Comparison of ENCODE assay signal across 16 mouse cellular contexts in the genomic region with DNA sequence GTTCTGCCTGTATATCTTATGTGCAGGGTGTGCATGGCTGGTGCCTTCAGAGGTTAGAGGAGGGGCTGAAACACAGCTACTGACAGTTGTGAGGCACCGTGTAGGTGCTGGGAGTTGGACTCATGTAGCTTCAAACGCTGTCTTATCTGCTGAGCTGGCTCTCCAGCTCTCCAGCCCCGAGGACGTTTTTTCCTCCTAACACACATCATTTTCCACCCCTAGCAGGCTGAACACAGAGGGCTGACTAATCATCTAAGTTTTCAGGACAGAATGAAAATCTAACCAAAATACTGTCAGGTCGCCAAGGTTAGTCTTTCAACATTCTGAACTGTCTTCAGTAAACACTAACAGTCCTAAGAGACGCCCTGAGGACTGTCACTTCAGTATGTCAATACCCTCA. TPM values are rescaled to one million over a fixed set of nuclear protein-coding genes. Genes with fewer than 3 reads are reported as not detected.
DNase-seq lines count a peak whose midpoint lies in the region; ATAC-seq and TF ChIP-seq lines count a peak whose summit lies in the region.
"Had no signal": no experiment of that assay in that cellular context is flagged by ENCODE, and none has a peak within 500 bp of the region (broad histone marks: within the 10 kb centered on the region; RNA-seq: fewer than 3 reads in every experiment).

No protein-coding gene starts in this region.

- peaks cover 32% of the 10 kb centered on the region for H3K36me3 ChIP-seq in embryonic facial prominence, embryonic 13.5 days
- peaks cover 40% of the 10 kb centered on the region for H3K36me3 ChIP-seq in embryonic facial prominence, embryonic 10.5 days (replicated peaks)
- peaks cover 14% of the 10 kb centered on the region for H3K36me3 ChIP-seq in kidney, postnatal 0 days (ENCODE audit: insufficient read depth, low read length)
- H3K36me3 ChIP-seq in kidney, embryonic 15.5 days, result peaks cover 29% of the 10 kb centered on the region

- H3K4me3 ChIP-seq in embryonic facial prominence, embryonic 13.5 days, result no peak overlapping the region
- H3K4me3 ChIP-seq in embryonic facial prominence, embryonic 10.5 days, result no peak overlapping the region
- no peak overlapping the region for H3K4me3 ChIP-seq in kidney, postnatal 0 days (replicated peaks; ENCODE audit: low read depth, low read length)
- no peak overlapping the region for H3K4me3 ChIP-seq in kidney, embryonic 15.5 days (replicated peaks)
- H3K4me3 ChIP-seq in cerebellum, adult 2 months (replicated peaks; ENCODE audit: insufficient read depth, low read depth, low read length), result no peak overlapping the region
- H3K4me3 ChIP-seq: intestine, embryonic 15.5 days; left cerebral cortex, adult 2 months; limb, embryonic 15.5 days; midbrain, embryonic 10.5 days; myocyte had no signal

- no peak for TF ChIP-seq POLR2A in cerebellum, adult 2 months (IDR thresholded peaks at IDR 0.05; ENCODE audit: borderline replicate concordance, insufficient read depth, low read length)

- no peak for ATAC-seq in embryonic facial prominence, embryonic 13.5 days (ENCODE audit: insufficient number of reproducible peaks, insufficient read depth, low FRiP score, low TSS enrichment, low read depth)
- no peak for ATAC-seq in kidney, postnatal 0 days (replicated peaks; ENCODE audit: low FRiP score, low read depth)
- no peak for ATAC-seq in kidney, embryonic 15.5 days (replicated peaks; ENCODE audit: low FRiP score)
- peak; percentile 52; the same call in 1 of the 2 replicates for ATAC-seq in common myeloid progenitor, adult 5-6 weeks (replicated peaks; ENCODE audit: low read depth, poor library complexity, severe bottlenecking)
- ATAC-seq in megakaryocyte progenitor cell, adult 5-6 weeks (replicated peaks; ENCODE audit: poor library complexity), result peak; percentile 76
- ATAC-seq: intestine, embryonic 15.5 days had no signal

- no peak overlapping the region for H3K4me2 ChIP-seq in embryonic facial prominence, embryonic 13.5 days
- no peak overlapping the region for H3K4me2 ChIP-seq in kidney, postnatal 0 days (ENCODE audit: low read length)
- no peak overlapping the region for H3K4me2 ChIP-seq in kidney, embryonic 15.5 days
- H3K4me2 ChIP-seq: intestine, embryonic 15.5 days; limb, embryonic 15.5 days had no signal

- H3K4me1 ChIP-seq in embryonic facial prominence, embryonic 13.5 days, result peaks cover 15% of the 10 kb centered on the region
- H3K4me1 ChIP-seq in embryonic facial prominence, embryonic 10.5 days, result peaks cover 28% of the 10 kb centered on the region
- peaks cover 9% of the 10 kb centered on the region; the same call in 1 of the 2 replicates for H3K4me1 ChIP-seq in kidney, postnatal 0 days (replicated peaks; ENCODE audit: insufficient read depth, low read length)
- H3K4me1 ChIP-seq in kidney, embryonic 15.5 days, result peaks cover 27% of the 10 kb centered on the region
- H3K4me1 ChIP-seq in cerebellum, adult 2 months (ENCODE audit: control insufficient read depth, insufficient read depth, low read length), result peaks cover 3% of the 10 kb centered on the region
- H3K4me1 ChIP-seq: midbrain, embryonic 10.5 days had no signal

- TF ChIP-seq CTCF in kidney, postnatal 0 days (IDR thresholded peaks at IDR 0.05; ENCODE audit: low read depth), result no peak
- no peak for TF ChIP-seq CTCF in cerebellum, adult 2 months (IDR thresholded peaks at IDR 0.05; ENCODE audit: borderline replicate concordance, insufficient read depth, low read depth, low read length)

- no peaks in the 10 kb centered on the region for H3K27me3 ChIP-seq in embryonic facial prominence, embryonic 13.5 days
- no peaks in the 10 kb centered on the region for H3K27me3 ChIP-seq in embryonic facial prominence, embryonic 10.5 days (replicated peaks; ENCODE audit: low read depth, poor library complexity, severe bottlenecking)
- H3K27me3 ChIP-seq in kidney, postnatal 0 days (ENCODE audit: insufficient read depth, low read length), result no peaks in the 10 kb centered on the region
- no peaks in the 10 kb centered on the region for H3K27me3 ChIP-seq in kidney, embryonic 15.5 days
- no peaks in the 10 kb centered on the region for H3K27me3 ChIP-seq in cerebellum, adult 2 months (ENCODE audit: control insufficient read depth, insufficient read depth, low read length)
- H3K27me3 ChIP-seq: intestine, embryonic 15.5 days; limb, embryonic 15.5 days had no signal

- H3K9ac ChIP-seq in embryonic facial prominence, embryonic 13.5 days, result no peak overlapping the region
- no peak overlapping the region for H3K9ac ChIP-seq in kidney, postnatal 0 days (ENCODE audit: low read depth, low read length)
- no peak overlapping the region for H3K9ac ChIP-seq in kidney, embryonic 15.5 days
- H3K9ac ChIP-seq: intestine, embryonic 15.5 days; limb, embryonic 15.5 days had no signal

- DNase-seq in embryonic facial prominence, embryonic 10.5 days (ENCODE audit: low spot score), result no peak
- no peak for DNase-seq in kidney, postnatal 0 days (ENCODE audit: low spot score)
- DNase-seq in cerebellum, adult 2 months, result no peak
- no peak for DNase-seq in thymus, adult 18-20 months
- DNase-seq: cerebellum, adult 11 months; embryo, embryonic 11 days; right cerebral cortex, postnatal 14 days had no signal

- 54% methylated on average over 6 of the region's 6 CpGs for WGBS in embryonic facial prominence, embryonic 13.5 days
- 75% methylated on average over 6 of the region's 6 CpGs for WGBS in embryonic facial prominence, embryonic 10.5 days
- 34% methylated on average over 6 of the region's 6 CpGs for WGBS in kidney, postnatal 0 days
- 51% methylated on average over 6 of the region's 6 CpGs for WGBS in kidney, embryonic 15.5 days
- 32% methylated on average over 6 of the region's 6 CpGs for WGBS in cerebellum, adult 2 months

- no peaks in the 10 kb centered on the region for H3K9me3 ChIP-seq in embryonic facial prominence, embryonic 13.5 days
- H3K9me3 ChIP-seq in embryonic facial prominence, embryonic 10.5 days, result no peaks in the 10 kb centered on the region
- no peaks in the 10 kb centered on the region for H3K9me3 ChIP-seq in kidney, postnatal 0 days (replicated peaks; ENCODE audit: low read length)
- H3K9me3 ChIP-seq in kidney, embryonic 15.5 days (replicated peaks), result no peaks in the 10 kb centered on the region
- H3K9me3 ChIP-seq: intestine, embryonic 15.5 days; limb, embryonic 15.5 days had no signal

- H3K27ac ChIP-seq in embryonic facial prominence, embryonic 13.5 days, result 0 out of 2 replicates have a peak overlapping the region, but pooled peaks have one; percentile 5
- no peak overlapping the region for H3K27ac ChIP-seq in embryonic facial prominence, embryonic 10.5 days (replicated peaks)
- H3K27ac ChIP-seq in kidney, postnatal 0 days, result peak overlapping the region; percentile 37; the same call in 1 of the 2 replicates
- H3K27ac ChIP-seq in kidney, embryonic 15.5 days, result no peak overlapping the region
- no peak overlapping the region for H3K27ac ChIP-seq in cerebellum, adult 2 months (ENCODE audit: insufficient read depth, low read length)
- H3K27ac ChIP-seq: intestine, embryonic 15.5 days; left cerebral cortex, adult 2 months; limb, embryonic 15.5 days; midbrain, embryonic 10.5 days had no signal

RNA-seq across cellular contexts. Expression of a gene that starts 13.7 kb away (rescaled TPM):
- polyA plus RNA-seq in embryonic facial prominence, embryonic 13.5 days (2015; fragmentation: Nextera tagmentation; extraction: Ambion mirVana), result 11.6 and 12.7 TPM in 2 replicates
- polyA plus RNA-seq in embryonic facial prominence, embryonic 10.5 days (2016; fragmentation: Nextera tagmentation; extraction: Ambion mirVana), result 9.6 and 12.1 TPM in 2 replicates
- 6.2 and 6.6 TPM in 2 replicates for polyA plus RNA-seq in kidney, postnatal 0 days (2015; fragmentation: Nextera tagmentation; extraction: Ambion mirVana)
- 10.3 and 11.1 TPM in 2 replicates for polyA plus RNA-seq in kidney, embryonic 15.5 days (2015; fragmentation: Nextera tagmentation; extraction: Ambion mirVana)
- total RNA-seq in common myeloid progenitor, adult 5-6 weeks (2017), result 32.7 and 43.0 TPM in 2 replicates
- 28.4 and 35.6 TPM in 2 replicates for total RNA-seq in megakaryocyte progenitor cell, adult 5-6 weeks (2015)
- 22.8 and 29.0 TPM in 2 replicates for total RNA-seq in megakaryocyte progenitor cell, adult 5-6 weeks (2017)
- 16.6 and 18.6 TPM in 2 replicates for polyA plus RNA-seq in cerebellum, adult 2 months (2012; rRNA removed)

Comparison
In these comparisons a context has a peak if more than half of its experiments do, and no peak if none do; other contexts are left out.
1. H3K27ac ChIP-seq: peak in embryonic facial prominence, embryonic 13.5 days (single experiment) and kidney, postnatal 0 days (single experiment); none in embryonic facial prominence, embryonic 10.5 days (single experiment), kidney, embryonic 15.5 days (single experiment) and cerebellum, adult 2 months (single experiment).
2. ATAC-seq: peak in common myeloid progenitor, adult 5-6 weeks (single experiment) and megakaryocyte progenitor cell, adult 5-6 weeks (single experiment); none in embryonic facial prominence, embryonic 13.5 days (single experiment), kidney, postnatal 0 days (single experiment) and kidney, embryonic 15.5 days (single experiment).